Mouse (Mus musculus): ENCODE measurements around the gene Cdca8. TPM values are rescaled to one million over a fixed set of nuclear protein-coding genes. Genes with fewer than 3 reads are reported as not detected.

Gene Cdca8
- polyA plus RNA-seq, 1 experiment from 2014 or later = 34.9 TPM

DNA sequence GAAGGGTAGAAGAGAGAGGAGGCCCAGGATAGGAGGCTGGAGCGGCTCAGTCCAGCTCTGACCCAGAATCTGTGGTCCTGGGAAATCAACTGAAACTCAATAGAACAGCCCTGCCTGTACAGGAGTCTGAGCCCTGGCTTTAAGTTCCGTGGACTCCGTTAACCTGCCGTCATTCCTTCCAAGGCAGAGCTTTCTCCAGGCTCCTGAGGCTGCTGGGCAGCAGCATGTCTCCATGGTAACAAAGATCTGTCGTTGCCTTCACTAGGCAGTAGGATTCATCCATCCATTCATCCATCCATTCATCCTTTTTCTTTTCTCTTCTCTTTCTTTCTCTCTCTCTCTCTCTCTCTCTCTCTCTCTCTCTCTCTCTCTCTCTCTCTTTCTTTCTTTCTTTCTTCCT is 31.6 kb upstream of the Cdca8 start:
- no peaks in the 10 kb centered on the region for H3K9me3 ChIP-seq (ENCODE audit: control insufficient read depth, low read length)
- 39% methylated on average over 5 of the region's 5 CpGs for whole genome bisulfite sequencing
- no peak overlapping the region for H3K9ac ChIP-seq (ENCODE audit: low read length)
- no peak for TF ChIP-seq CTCF (IDR thresholded peaks at IDR 0.05; ENCODE audit: low read depth)
- TF ChIP-seq EP300 (optimal IDR thresholded peaks at IDR 0.05) = no peak
- H3K27me3 ChIP-seq (ENCODE audit: control insufficient read depth, insufficient read depth, low read length) = no peaks in the 10 kb centered on the region
- ATAC-seq (ENCODE audit: low FRiP score, low TSS enrichment) (no peak), DNase-seq (ENCODE audit: low spot score) (no peak)
- no peaks in the 10 kb centered on the region for H3K36me3 ChIP-seq (ENCODE audit: control insufficient read depth, insufficient read depth, low read length)
- H3K4me2 ChIP-seq (replicated peaks; ENCODE audit: low read depth) = no peak overlapping the region
- no peak overlapping the region for H3K4me3 ChIP-seq (ENCODE audit: low read depth, low read length)
- H3K27ac ChIP-seq (replicated peaks) = no peak overlapping the region
- H3K4me1 ChIP-seq (replicated peaks; ENCODE audit: control insufficient read depth, insufficient read depth) = no peaks in the 10 kb centered on the region

DNA sequence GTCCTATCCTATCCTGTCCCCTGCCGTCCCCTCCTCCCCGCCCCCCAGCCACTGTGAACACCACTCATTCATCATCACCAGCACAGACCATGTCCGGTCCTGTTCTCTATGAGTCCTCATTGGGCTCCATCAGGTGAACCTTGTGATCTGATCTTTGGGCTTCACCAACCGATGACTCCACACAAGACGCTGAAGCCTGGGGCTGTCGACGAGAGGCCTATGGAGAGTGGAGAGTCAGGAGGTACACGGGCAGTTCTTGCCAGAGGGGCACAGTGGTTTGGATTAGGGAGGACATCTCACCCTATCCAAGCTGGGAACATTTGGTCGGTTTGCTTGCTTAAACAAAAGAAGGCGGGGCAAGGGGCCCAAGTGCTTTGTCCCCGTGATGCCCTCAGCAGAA is 31.1 kb upstream of the Cdca8 start:
- no peak overlapping the region for H3K4me3 ChIP-seq (ENCODE audit: low read depth, low read length)
- ATAC-seq (ENCODE audit: low FRiP score, low TSS enrichment) (no peak), DNase-seq (ENCODE audit: low spot score) (no peak)
- H3K9ac ChIP-seq (ENCODE audit: low read length) = no peak overlapping the region
- no peaks in the 10 kb centered on the region for H3K36me3 ChIP-seq (ENCODE audit: control insufficient read depth, insufficient read depth, low read length)
- H3K27me3 ChIP-seq (ENCODE audit: control insufficient read depth, insufficient read depth, low read length) = no peaks in the 10 kb centered on the region
- WGBS = 61% methylated on average over 11 of the region's 11 CpGs
- H3K4me1 ChIP-seq (replicated peaks; ENCODE audit: control insufficient read depth, insufficient read depth) = no peaks in the 10 kb centered on the region
- no peaks in the 10 kb centered on the region for H3K9me3 ChIP-seq (ENCODE audit: control insufficient read depth, low read length)
- no peak overlapping the region for H3K4me2 ChIP-seq (replicated peaks; ENCODE audit: low read depth)
- TF ChIP-seq CTCF (IDR thresholded peaks at IDR 0.05; ENCODE audit: low read depth) (no peak), EP300 (optimal IDR thresholded peaks at IDR 0.05) (no peak)
- no peak overlapping the region for H3K27ac ChIP-seq (replicated peaks)

DNA sequence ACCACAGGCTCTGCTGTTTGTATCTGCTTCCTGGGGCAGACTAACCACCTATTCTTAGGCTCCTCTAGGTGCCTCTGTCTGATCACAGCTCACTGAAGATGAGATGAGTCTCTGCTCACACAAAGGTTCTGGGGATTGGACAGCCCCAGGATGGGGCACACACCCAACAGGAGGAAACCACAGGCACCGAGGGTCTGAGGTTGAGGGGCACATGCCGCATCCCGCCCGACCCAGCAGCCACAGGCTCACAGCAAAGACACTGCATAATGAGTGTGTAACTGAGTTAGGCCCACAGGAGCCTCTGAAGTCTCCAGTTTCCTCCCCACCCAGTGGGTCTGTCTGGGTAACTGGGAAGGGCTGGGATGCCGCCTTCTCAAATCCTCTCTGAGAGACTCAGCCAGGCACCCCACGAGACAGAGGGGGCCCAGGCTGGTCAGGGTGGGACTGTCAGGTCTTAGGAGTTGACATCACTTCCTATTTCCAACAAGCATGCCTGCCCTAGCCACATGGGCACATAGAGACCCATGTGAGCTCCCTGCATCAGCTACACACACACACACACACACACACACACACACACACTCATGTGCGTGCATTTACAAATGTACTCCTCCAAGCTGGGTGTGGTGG is 30.2 kb upstream of the Cdca8 start:
- Histone ChIP-seq H3K27ac (replicated peaks) (no peak overlapping the region), H3K9me3 (ENCODE audit: control insufficient read depth, low read length) (no peaks in the 10 kb centered on the region), H3K36me3 (ENCODE audit: control insufficient read depth, insufficient read depth, low read length) (no peaks in the 10 kb centered on the region), H3K27me3 (ENCODE audit: control insufficient read depth, insufficient read depth, low read length) (no peaks in the 10 kb centered on the region), H3K4me3 (ENCODE audit: low read depth, low read length) (no peak overlapping the region), H3K9ac (ENCODE audit: low read length) (no peak overlapping the region), H3K4me2 (replicated peaks; ENCODE audit: low read depth) (no peak overlapping the region), H3K4me1 (replicated peaks; ENCODE audit: control insufficient read depth, insufficient read depth) (no peaks in the 10 kb centered on the region)
- DNase-seq (ENCODE audit: low spot score) = no peak
- TF ChIP-seq EP300 (optimal IDR thresholded peaks at IDR 0.05) (no peak), CTCF (IDR thresholded peaks at IDR 0.05; ENCODE audit: low read depth) (no peak)
- no peak for ATAC-seq (ENCODE audit: low FRiP score, low TSS enrichment)
- 71% methylated on average over 7 of the region's 7 CpGs for WGBS

DNA sequence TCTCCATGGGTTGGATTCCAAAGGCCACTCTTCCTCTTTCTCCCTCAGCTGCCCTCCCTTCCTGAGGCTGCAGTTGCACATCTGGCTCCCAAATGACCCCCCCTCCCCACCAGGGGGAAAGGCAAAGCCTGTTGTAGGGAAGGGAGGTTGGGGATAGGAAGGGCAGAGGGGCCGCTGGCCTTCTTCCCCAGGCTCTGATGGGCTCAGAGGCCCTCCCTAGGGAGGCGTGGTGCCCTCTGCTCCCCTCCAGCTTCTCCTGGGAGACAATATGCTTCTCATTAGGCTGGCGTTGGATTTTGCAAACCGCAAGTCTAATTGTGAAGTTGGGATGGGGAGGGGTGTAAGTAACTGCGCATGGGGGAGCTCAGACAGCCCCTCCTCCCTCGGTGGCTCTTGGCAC is 29.6 kb upstream of the Cdca8 start:
- no peak for ATAC-seq (ENCODE audit: low FRiP score, low TSS enrichment)
- Histone ChIP-seq H3K27ac (replicated peaks) (no peak overlapping the region), H3K4me1 (replicated peaks; ENCODE audit: control insufficient read depth, insufficient read depth) (no peaks in the 10 kb centered on the region), H3K9ac (ENCODE audit: low read length) (no peak overlapping the region), H3K4me3 (ENCODE audit: low read depth, low read length) (no peak overlapping the region), H3K27me3 (ENCODE audit: control insufficient read depth, insufficient read depth, low read length) (no peaks in the 10 kb centered on the region), H3K9me3 (ENCODE audit: control insufficient read depth, low read length) (no peaks in the 10 kb centered on the region), H3K36me3 (ENCODE audit: control insufficient read depth, insufficient read depth, low read length) (no peaks in the 10 kb centered on the region), H3K4me2 (replicated peaks; ENCODE audit: low read depth) (no peak overlapping the region)
- TF ChIP-seq EP300 (optimal IDR thresholded peaks at IDR 0.05) (no peak), CTCF (IDR thresholded peaks at IDR 0.05; ENCODE audit: low read depth) (no peak)
- WGBS = 65% methylated on average over 6 of the region's 6 CpGs
- DNase-seq (ENCODE audit: low spot score) = no peak

DNA sequence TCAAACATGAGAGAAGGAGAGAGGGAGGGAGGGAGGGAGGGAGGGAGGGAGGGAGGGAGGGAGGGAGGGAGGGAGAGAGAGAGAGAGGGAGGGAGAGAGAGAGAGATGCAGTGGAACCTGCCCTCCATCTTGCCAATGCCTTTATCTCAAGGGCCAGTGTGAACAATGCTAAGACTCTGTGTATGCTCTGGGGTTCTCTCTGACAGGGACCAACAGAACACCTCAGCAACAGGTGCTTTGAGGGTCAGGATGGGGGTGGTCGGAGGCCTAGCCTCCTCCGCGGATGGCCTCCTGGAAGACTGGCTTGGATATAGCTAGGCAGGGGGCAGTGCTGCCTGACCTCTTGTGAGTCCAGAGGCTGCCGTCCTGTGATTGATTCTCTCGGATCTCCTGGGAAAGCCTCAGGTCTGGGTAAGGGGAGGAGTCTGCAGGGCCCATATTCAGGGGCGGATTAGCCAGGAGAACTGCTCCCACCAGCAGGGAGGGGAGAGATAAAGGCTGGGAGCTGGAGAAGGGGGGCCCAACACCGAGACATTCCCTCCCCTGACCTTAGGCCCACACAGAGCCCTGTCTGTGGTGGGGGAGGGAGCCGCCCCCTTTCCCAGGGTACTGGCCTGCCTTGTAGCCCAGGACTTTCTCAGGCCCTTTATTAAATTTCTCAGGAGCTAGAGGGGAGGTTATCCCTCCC is 25.9 kb upstream of the Cdca8 start:
- Histone ChIP-seq H3K4me2 (replicated peaks; ENCODE audit: low read depth) (no peak overlapping the region), H3K9ac (ENCODE audit: low read length) (no peak overlapping the region), H3K9me3 (ENCODE audit: control insufficient read depth, low read length) (no peaks in the 10 kb centered on the region), H3K4me1 (replicated peaks; ENCODE audit: control insufficient read depth, insufficient read depth) (no peaks in the 10 kb centered on the region), H3K27me3 (ENCODE audit: control insufficient read depth, insufficient read depth, low read length) (no peaks in the 10 kb centered on the region), H3K4me3 (ENCODE audit: low read depth, low read length) (no peak overlapping the region), H3K36me3 (ENCODE audit: control insufficient read depth, insufficient read depth, low read length) (no peaks in the 10 kb centered on the region), H3K27ac (replicated peaks) (no peak overlapping the region)
- DNase-seq (ENCODE audit: low spot score) = no peak
- ATAC-seq (ENCODE audit: low FRiP score, low TSS enrichment) = no peak
- no peak for TF ChIP-seq CTCF (IDR thresholded peaks at IDR 0.05; ENCODE audit: low read depth)
- TF ChIP-seq EP300 (optimal IDR thresholded peaks at IDR 0.05) = no peak
- WGBS = 18% methylated on average over 8 of the region's 8 CpGs

DNA sequence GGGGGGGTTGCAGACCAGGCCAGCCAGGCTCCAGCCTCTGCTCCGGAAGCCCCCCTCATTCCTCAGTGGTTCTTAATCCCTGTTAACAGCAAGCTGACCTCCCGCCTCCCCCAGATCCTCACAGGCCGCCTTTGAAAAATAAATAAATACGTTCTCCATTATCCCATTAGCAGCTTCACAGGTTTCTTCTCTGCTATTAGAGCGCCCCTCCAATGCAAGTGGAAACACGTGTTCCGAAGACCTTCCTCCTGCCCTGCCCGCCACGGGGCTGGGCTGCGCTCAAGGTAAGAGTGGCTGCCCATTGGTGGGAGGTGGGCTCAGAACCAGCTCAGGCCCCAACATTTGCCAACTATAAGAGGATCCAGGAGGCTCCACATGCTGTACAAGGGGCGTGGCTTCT is 23.5 kb upstream of the Cdca8 start:
- H3K36me3 ChIP-seq (ENCODE audit: control insufficient read depth, insufficient read depth, low read length) = no peaks in the 10 kb centered on the region
- ATAC-seq (ENCODE audit: low FRiP score, low TSS enrichment) = no peak
- H3K4me3 ChIP-seq (ENCODE audit: low read depth, low read length) = no peak overlapping the region
- no peak overlapping the region for H3K27ac ChIP-seq (replicated peaks)
- H3K4me1 ChIP-seq (replicated peaks; ENCODE audit: control insufficient read depth, insufficient read depth) = no peaks in the 10 kb centered on the region
- H3K9ac ChIP-seq (ENCODE audit: low read length) = no peak overlapping the region
- no peaks in the 10 kb centered on the region for H3K9me3 ChIP-seq (ENCODE audit: control insufficient read depth, low read length)
- H3K4me2 ChIP-seq (replicated peaks; ENCODE audit: low read depth) = no peak overlapping the region
- TF ChIP-seq CTCF (IDR thresholded peaks at IDR 0.05; ENCODE audit: low read depth) (no peak), EP300 (optimal IDR thresholded peaks at IDR 0.05) (no peak)
- H3K27me3 ChIP-seq (ENCODE audit: control insufficient read depth, insufficient read depth, low read length) = no peaks in the 10 kb centered on the region
- DNase-seq (ENCODE audit: low spot score) = no peak
- WGBS = 26% methylated on average over 11 of the region's 11 CpGs

Data from stomach, postnatal 0 days (tissue).